Mouse (Mus musculus) myocyte (in vitro differentiated cells): ENCODE results near the gene 4930550C14Rik.

Experiments used
- E2F4 ChIP-seq: IDR thresholded peaks from one replicate; pipeline ENCODE4 v1.6.1; 2011; ENCODE audit warnings: mild to moderate bottlenecking, control low read depth, moderate library complexity; ENCODE audit not compliant: insufficient read depth
- MAX ChIP-seq: IDR thresholded peaks from one replicate; pipeline ENCODE4 v1.6.1; 2011; ENCODE audit warnings: low read depth, mild to moderate bottlenecking, control low read depth
- MYOD1 ChIP-seq, 3 experiments: IDR thresholded peaks; one replicate each; pipeline ENCODE4 v1.6.1; 2011; ENCODE audit warnings: control low read depth in 2 of 3, low read depth in 2 of 3, mild to moderate bottlenecking in 2 of 3, moderate library complexity in 1 of 3; ENCODE audit not compliant: insufficient read length in 2 of 3, control insufficient read depth in 1 of 3
- MYOG ChIP-seq, 3 experiments: IDR thresholded peaks; one replicate each; pipeline ENCODE4 v1.6.1; 2011; ENCODE audit warnings: control low read depth in 2 of 3, low read depth in 2 of 3, mild to moderate bottlenecking in 2 of 3; ENCODE audit not compliant: insufficient read length in 2 of 3, control insufficient read depth in 1 of 3, insufficient read depth in 1 of 3
- POLR2A ChIP-seq: IDR thresholded peaks from one replicate; pipeline ENCODE4 v1.6.1; 2011; ENCODE audit warnings: low read depth, mild to moderate bottlenecking, control low read depth, moderate library complexity; ENCODE audit not compliant: insufficient read length
- POLR2AphosphoS2 ChIP-seq: IDR thresholded peaks from one replicate; pipeline ENCODE4 v1.6.1; 2011; ENCODE audit warnings: low read depth, control low read depth; ENCODE audit not compliant: insufficient read length
- TCF12 ChIP-seq: IDR thresholded peaks from one replicate; pipeline ENCODE4 v1.6.1; 2011; ENCODE audit warnings: mild to moderate bottlenecking, control low read depth; ENCODE audit not compliant: poor library complexity, insufficient read depth, severe bottlenecking

GRCm38 (mm10) chr9:53371339-53371738 lies 30.8 kb upstream of the 4930550C14Rik start:
- TF ChIP-seq POLR2AphosphoS2 = no peak
- TF ChIP-seq POLR2A = no peak
- TF ChIP-seq MAX = no peak
- TF ChIP-seq MYOG (IDR thresholded peaks at IDR 0.05; ENCODE audit: control insufficient read depth in 1 of 3, insufficient read depth in 1 of 3, insufficient read length in 2 of 3, low read depth in 2 of 3) = no peak
- no peak for TF ChIP-seq E2F4
- TF ChIP-seq MYOD1 (IDR thresholded peaks at IDR 0.05; ENCODE audit: control insufficient read depth in 1 of 3, insufficient read length in 2 of 3, low read depth in 2 of 3) = no peak
- no peak for TF ChIP-seq TCF12
